Mouse (Mus musculus) spleen, postnatal 36 days (tissue): ENCODE results near the gene Efr3b.

ENCODE experiments used
- DNase-seq, 2 experiments: peaks; one replicate each; pipeline ENCODE4 v3.0.0; 2022; ENCODE audit warnings: low spot score in 2 of 2, mixed read lengths in 1 of 2

Gene Efr3b

GRCm38 (mm10) chr12:4038061-4039041 lies at the start of gene Efr3b:
Gene Efr3b, minus strand, starts transcription at chr12:4038915.
- peak; percentile 51 to 67 for DNase-seq

DNA sequence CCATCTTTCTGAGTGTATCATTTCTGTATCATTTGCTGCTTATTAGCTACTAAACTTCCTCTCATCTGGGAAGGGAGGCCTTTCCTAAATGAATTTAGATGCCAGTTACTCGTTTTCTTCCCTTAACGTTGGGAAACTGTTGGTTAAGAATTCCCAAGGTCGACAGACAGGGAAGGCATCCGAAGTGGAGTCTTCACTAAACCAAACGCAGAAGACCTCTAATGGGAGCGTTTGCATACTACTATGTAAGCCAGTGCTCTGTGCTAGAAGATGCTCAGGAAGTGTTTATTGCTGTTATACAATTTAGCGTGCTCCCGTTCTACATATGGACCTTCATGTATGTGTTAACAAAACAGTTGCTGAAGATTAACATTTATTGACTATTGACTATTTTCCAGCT lies 44.7 kb upstream of the Efr3b start:
- no peak for DNase-seq

DNA sequence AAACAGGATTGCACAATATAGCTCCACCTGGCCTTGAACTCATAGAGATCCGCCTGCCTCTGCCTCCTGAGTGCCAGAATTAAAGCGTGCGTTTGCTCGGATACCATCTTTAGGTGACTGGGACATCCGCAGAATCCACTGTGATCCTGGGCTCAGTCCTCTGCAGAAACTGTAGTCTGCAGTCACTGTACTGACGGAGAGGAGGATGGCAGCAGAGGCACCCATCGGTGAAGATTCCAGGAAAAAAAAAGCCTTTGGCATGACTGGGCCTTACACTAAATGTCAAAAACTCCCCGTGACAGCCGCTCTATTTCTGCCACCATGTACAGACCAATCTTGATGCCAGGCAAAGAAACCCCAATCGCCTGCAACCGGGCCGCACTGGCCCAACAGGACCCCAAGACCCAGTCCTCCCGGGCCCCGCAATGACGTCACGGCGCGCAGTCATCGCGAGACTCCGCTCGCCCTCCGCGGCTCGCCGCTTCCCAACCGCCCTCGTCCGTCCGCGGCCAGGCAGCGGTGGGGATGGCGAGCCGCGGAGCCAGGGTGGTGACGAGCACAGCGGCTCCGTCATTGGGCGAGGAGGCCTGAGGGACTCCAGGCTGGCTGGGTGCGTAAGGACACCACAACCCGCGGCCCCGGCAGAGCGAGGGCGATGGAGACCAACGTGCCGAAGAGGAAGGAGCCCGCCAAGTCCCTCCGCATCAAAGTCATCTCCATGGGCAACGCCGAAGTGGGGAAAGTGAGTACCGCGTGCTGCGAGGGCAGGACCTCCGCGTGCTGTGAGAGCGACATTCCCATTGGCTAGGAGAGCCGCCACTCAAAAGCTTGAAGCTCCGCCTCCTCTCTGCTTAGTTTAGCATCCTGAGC lies 43.7 kb upstream of the Efr3b start, which contains the start of gene Dnajc27:
Gene Dnajc27 (plus strand): TSS at position 452 of the 870 bp plus-strand sequence.
- peak; percentile 88 to 89 for DNase-seq

DNA sequence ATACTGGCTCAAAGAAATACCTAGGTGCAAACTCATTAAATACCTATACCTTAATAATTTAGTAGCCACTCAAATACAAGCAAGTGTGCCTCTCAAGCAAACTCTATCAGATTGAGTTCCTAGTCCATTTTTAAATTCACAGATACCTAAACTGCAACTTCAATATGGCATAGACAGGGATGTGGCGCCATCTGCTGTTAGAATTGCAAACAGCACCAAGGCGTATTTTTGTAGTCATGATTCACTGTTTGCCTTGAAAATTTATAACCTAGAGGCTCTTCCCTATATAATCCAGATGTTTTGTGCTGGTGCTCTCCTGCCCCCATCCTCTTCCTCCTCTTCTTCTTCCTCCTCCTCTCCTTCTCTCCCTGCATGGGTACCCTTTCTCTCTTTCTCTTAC lies 41.6 kb upstream of the Efr3b start:
- DNase-seq, result peak; percentile 43 to 53

DNA sequence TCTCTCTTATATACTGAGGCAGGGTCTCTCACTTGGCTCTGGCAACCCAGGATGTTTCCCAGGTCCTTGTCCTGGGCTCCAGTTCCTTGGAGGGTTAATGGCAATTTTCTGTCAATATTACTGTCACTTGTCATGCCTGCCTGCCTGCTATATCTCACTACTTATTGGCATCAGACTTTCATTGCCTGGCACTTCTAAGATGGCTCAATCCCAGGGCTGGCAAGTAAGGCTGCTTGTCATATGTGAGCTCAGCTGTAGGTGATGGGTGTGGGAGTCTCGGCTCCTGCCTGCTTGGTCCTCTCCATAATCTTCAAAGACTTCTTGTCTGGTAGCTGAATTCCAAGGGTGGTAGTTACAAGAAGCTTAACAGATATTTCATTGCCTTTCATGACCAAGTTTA lies 39.4 kb upstream of the Efr3b start:
- no peak for DNase-seq

DNA sequence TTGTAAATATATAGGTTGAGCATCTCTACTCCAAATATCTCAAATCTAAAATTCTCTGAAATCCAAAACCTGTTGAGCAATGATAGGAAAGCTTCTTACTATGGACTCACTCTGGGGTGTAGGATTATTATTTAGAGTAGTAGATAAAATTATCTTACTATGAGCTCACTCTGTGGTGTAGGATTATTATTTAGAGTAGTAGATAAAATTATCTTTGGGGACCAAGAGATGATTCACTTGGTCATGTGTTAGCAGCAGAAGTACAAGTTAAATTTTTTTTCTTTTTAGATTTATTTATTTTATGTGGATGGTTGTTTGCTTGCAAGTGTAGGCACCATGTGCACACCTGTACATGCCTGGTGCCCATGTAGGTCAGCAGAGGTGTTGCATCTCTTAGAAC lies 37.7 kb upstream of the Efr3b start:
- DNase-seq, result no peak

DNA sequence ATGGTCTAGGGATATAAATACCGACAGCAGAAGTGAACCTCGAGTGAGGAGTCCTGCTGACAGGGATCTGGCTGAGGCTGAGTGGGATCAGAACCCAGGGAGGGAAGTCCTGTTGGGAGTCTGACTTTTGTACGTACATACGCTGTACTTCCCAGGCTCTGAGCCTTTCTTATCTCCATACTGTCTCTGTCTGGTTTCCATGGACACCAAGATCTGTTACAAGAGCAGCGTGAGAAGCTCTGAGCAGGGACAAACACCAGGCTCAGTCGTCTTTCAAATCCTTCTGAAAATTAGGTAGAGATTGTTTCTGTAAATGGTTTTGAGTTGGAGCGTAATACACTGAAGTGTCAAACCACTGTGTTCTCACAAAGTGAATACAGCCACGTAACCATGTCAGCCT lies 36.7 kb upstream of the Efr3b start:
- DNase-seq, result no peak

DNA sequence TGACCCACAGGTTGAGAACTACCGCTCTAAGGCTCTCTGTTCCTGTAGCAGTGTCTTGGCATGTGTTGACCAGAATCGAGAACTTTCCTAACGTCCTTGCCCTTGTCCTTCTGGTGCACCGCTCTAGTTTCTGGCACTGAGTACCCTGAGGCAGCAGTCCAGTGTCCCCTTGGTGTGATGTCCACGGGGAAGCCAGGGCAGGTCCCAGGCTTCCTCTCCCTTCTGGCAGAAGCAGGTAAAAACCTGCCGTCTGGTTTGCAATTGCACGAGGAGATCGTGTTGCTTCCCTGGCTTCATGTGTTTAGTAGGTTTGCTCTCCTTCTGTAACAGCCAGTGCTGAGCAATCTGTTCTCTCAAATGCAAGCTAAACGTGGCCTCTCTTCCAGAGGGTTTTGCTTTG lies 33.0 kb upstream of the Efr3b start:
- no peak for DNase-seq

DNA sequence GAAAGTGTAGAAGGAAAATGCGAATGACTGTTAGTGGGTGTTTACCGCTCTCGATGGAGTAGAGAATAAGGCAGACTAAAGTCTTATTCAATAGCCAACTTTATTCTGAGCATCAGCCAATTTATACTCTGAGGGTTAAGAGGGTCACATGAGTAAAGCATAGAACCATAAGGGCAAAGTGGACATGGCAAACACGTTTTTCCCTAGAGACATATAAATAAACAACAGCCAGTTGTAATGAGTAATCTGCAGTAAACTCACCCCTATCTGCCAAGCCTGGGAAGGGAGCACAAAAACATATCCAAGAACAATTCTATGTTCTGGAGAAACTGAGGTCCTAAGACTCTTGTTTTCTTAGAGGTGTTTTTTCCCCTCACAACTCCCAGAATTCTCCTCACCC lies 29.8 kb upstream of the Efr3b start:
- DNase-seq, result no peak

DNA sequence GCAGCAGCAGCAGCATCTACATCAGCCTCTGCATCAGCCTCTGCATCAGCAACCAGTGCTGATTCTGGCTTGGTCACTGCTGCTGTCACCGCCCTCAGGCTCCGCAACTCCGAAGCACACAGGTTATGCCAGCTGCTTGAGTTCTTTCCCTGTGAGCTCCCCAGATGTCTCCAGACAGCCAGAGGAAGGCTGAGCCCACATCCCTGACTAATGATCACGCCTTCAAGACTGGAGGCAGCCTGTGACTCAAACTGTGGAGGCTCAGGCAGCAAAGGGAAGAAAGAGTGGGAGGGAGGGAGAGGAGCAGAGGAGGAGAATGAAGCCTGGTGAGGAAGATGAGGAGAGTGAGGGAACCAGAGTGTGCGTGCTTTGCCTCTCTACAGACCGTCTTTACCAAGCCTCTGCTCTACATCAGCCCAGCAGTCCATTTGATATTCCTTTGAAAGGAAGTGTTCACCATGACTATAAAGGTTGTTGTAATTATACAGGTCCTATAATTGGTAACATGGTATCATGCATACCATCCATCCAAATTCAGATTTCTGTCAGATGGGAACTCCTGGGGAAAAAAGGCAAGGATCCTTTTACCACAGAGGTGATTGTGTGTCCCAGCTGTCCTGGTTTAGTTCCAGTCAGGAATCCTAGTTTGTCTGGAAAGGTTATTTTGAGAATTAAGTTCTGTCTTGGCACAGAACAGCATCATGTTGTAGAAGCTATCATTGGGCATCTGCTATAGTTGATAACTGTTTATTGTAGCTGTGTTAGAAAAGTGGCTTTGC lies 28.2 kb upstream of the Efr3b start:
- no peak for DNase-seq

DNA sequence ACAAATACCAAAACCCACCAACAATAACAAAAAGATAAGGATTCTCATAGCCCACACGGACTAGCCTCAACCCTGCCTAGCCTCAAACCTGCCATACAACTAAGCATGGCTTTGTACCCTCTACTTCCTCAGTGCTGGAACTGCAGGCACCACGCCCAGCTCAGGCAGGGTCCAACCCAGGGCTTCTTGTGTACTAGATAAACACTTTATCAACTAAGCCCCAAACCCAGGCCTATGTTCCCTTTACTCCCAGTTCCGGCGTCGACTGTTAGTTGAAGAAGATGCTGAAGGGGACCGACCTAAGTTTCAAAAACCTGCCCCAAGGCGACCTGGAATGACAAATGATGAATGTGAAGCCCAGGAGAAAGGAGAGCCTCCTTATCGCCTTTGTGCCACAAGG lies 27.2 kb upstream of the Efr3b start:
- DNase-seq, result no peak

GRCm38 (mm10) chr12:4065498-4065897 lies 26.8 kb upstream of the Efr3b start:
- no peak for DNase-seq

DNA sequence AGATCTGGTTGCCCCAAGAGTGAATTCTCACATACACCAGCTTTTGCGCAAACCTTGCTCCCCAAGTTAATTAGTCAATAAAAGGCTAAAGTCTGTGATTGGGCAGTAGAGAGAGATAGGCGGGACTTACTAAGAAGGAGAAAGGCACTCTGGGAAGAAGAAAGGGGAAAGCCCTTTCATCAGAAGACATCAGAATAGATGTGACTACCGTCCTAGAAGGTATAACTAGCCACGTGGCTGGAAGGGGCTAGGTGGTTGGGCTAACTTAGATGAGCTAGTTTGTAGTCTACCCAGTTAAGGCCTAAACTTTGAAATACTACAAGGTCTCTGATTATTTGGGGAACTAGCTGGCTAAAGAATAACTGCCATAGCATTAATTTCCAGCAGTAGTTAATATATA lies 21.0 kb upstream of the Efr3b start:
- DNase-seq, result no peak

DNA sequence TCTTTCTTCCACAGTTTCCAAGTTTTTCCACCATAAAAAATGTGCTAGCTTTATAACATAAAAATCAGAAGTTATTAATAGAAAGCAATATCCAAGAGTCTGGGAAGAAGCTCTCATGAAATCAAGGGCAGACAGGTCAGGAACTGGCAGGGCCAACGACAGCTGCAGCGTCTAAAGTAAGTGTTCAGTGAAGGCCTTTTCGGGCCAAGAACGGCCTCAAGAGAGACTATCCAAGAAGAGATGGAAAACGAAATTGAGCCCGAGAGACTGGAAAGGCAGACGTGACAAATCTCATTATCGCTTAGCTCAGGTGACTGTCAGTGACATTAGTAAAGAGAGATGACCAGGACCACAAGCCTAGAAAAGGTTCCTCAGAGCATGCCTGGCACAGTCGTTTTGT lies 19.6 kb upstream of the Efr3b start:
- no peak for DNase-seq

GRCm38 (mm10) chr12:4054845-4055244 lies 16.1 kb upstream of the Efr3b start:
- DNase-seq, result no peak

DNA sequence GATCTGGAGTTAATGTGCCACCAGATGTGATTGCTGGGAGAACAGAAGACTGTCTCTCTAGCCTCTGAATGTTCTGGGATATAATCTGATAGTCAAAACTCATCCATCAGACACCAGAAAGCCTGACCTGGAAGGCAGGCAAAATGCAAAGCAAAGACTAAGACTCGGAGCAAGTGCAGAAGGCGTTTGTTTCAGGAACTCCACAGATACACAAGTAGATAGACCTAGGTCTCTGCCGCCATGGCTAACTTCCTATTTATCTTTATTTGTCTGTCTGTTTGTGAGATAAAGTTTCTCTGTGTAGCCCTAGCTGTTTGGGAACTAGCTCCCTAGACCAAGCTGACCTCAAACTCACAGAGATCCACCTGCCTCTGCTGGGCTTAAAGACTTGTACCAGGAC lies 14.9 kb upstream of the Efr3b start:
- DNase-seq, result no peak

- no peak for DNase-seq
These were observed 12.2 kb upstream of the Efr3b start for GRCm38 (mm10) chr12:4050861-4051425.

DNA sequence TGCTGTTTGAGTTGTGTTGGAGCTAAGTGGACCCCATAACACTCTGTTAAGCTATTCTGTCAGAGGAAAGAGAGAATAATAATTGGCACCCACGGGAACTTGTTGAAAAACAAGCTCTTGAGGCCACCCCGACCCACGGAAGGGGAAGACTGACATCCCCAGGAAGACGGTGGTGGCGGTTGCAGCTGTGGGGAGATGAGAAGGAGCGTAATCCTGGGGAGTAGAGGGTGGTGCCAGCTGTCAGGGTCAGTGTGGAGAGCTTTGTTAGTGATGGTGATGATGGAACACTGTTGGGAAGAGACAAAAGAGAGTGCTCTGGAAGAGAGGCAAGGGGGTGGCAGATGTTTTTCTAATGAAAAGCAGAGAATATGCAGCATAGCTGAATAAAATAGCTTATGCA lies 9.3 kb upstream of the Efr3b start:
- DNase-seq, result no peak

GRCm38 (mm10) chr12:4045992-4046391 lies 7.3 kb upstream of the Efr3b start:
- DNase-seq, result no peak

- DNase-seq, result no peak
These were observed 3.7 kb upstream of the Efr3b start for GRCm38 (mm10) chr12:4042411-4042810.

DNA sequence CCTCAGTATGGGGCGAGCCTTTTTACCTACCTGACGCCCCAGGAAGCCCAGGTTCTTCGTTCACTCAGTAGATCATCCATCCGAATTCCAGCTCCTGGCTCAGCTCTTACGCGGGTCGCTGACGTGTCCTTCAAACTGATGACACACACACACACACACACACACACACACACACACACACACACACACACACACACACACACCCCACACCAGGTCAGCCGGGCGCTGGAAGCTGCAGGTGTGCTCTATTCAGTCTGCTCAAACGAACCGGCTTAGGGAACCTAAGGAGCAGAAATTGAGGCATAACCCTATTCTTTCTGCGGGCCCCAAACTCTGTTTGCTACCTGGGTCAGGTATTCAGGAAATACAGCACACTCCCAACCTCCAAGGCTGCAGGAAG lies 331 bp upstream of the Efr3b start:
- no peak for DNase-seq
